Mouse (Mus musculus) testis, postnatal 10 days (tissue): ENCODE measurements at regions not wholly inside any gene's neighbourhood (a gene's known extent, or its start where the extent isn't known, plus 50 kb on each side); places are given as distances from the start of the nearest gene placed in this dataset.
"Not testable (repeated sequence)": the region's sequence is repeated elsewhere in the genome, so short reads cannot be mapped to it uniquely, and the experiment has no call there.

Experiments used
- DNase-seq: peaks from one replicate; pipeline ENCODE4 v3.0.0; 2021; ENCODE audit warnings: low spot score

DNA sequence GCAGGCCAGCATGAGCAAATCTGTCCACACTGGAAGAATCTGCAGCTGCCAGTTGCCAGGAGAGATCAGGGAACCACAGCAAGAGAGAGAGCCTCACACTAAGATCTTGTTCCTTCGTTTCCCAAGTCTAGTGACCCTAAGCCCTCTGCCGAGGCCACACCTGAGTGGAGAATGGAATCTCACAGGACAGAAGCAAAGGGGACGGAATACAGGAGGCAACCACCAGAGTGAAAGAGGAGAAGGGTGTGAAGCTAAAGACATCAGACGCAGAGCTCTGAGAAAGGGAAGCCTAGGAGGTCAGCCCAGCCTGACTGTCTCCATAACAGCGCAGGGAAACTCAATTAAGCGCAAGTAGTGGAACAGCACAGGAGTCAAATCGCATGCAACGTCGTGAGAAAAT lies 75.0 kb downstream of the Suds3 start:
- no peak for DNase-seq

DNA sequence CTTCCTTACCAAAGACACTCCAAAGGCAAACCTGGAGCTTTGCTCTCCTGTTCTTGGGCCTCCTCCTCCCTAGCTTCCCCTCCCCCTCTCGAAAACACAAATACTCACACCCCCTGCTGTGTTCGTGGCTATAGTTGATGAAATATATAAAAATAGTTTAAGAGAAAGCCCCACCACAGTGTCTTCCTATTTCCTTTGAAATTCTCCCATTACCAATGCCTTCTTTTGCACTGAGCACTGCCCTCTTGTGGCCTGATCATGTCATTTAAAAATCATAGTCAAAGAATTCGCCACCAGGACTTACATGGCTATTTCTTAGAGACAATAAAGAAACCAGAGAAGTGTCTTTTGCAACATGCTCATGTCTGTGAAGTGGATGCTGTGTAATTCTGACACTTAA lies 78.7 kb downstream of the Suds3 start:
- peak; percentile 51 for DNase-seq

DNA sequence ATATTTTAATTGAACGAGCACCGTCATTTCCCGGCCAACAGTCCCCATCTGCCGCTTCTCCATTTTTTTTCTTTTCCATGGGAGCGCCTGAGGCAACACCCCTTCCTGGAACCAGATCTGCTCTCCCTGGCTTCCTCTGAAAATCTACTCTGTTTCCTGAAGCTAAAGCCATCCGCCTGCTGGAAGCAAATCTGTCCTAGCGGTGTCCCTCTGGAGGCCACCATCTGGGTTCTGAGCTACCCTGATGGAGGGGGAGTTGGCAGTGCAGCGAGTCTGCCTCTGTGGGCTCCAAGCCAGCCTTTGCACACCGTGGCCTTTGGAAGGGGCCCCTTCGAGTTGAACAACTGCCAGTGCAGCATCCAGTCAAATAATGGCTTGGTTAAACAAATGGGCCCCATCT lies 83.8 kb downstream of the Suds3 start:
- no peak for DNase-seq

DNA sequence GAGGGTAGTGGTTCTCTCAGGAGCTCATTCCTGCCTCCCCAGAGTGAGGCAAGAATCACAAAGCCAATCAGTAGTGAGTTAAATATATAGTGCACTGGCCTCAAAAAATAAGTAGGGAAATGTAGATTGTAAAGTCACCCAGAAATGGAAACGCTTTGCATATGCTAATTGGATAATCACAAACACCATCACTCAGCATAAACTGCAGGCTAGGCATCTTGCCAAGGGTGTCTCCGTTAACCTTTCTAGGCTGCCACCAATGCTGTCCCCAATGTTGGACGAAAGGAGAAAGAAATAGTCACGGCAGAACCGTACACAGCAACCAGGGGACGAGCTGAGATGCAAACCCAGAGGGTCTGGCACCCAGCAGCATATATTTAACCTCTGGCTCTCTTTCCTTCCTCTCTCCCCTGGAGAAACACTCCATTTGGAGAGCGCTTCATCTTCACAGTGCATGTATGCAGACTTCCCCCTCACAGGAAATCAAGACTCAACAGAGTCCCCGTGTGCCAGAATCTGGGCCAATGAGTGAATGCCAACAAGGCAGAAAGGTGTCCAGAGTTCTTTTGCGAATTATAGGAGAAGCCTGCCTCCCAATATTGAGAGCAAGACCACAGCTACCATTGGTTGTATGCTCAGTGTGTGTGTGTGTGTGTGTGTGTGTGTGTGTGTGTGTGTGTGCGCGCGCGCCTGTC lies 90.1 kb downstream of the Suds3 start:
- no peak for DNase-seq

DNA sequence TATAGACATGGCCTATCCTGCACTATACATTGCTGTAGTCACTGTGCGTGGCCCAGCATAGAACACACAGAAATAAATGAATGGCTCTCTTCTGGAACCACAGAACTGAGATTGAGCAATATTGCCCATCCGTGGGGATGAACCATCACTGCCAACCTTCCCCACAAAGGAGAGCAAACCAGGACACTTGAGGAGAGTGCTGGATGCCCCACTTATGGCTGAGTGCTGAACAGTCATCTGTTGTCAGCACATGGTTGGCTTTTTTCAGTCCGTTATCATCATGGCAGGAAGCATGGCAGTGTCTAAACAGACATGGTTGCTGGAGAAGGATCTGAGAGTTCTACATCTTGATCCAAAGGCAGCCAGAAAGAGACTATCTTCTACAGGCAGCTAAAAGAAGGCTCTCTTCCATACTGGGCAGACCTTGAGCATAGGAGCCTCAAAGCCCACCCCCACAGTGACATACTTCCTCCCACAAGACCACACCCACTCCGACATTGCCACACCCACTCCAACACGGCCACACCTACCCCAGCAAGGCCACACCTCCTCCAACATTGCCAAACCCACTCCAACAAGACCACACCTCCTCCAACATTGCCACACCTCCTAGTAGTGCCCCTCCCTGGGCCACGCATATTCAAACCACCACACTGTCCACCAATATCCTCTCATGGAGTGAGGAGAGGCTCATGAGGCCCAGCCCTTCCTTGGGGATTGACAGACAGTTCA lies 97.3 kb downstream of the Suds3 start:
- DNase-seq: no peak

DNA sequence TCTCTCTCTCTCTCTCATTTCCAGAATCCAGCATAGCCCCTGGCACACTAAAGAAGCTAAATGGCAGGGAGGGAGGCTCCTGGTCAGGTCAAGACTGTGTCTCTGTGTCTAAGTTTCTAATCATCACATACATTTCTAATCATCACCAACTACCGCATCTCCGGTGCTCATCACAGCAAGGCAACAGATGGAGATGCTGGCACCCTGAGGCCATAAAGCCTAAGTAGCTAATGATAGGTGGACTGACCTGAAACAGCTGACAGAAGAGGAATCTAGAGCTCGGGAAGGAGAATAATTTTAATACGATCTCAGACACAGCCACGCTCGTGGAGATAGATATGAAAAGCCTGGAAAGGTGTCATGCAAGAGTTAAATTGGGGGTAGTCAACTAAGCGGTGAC lies 104.8 kb downstream of the Suds3 start:
- DNase-seq: no peak

DNA sequence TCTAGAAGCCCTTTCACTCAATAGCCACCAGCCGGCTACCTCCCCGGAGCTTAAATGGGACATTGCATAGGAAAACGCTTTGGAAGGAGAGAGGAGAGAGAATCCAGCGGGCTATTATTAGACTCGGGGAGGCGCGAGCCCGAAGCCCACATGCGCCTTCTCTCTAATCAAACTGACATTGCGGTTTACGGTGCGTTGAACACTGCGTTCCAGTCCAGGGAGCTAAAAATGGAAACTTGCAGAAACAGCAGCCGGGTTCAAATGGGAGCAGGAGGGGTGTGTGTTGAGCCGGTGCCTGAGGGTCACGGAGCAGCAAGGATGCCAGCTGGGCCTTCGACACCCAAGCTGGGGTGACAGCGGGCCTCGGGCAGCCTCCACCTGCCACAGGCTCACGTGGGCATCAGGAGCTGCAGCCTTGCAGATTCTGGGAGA lies 115.1 kb downstream of the Suds3 start:
- peak; percentile 42 for DNase-seq

DNA sequence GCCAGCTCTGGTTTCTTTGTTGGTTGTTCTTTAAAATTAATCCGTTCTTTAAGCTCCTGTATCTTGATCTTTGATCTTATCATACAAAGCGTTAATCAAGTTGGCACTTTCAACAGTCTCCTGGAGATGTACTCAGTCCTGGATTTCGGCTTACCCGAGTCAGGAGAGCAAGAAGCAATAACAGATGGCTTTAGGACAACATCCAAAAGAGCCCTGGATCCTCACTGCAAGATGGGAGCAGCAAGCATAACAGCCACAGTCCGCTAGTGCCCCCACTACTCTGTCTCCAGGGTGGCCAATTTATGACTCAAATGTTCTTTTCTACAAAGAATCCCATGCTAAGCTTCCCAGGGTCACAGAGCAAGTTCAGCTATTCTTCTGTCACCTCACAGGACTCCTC lies 121.4 kb downstream of the Suds3 start:
- DNase-seq: no peak

DNA sequence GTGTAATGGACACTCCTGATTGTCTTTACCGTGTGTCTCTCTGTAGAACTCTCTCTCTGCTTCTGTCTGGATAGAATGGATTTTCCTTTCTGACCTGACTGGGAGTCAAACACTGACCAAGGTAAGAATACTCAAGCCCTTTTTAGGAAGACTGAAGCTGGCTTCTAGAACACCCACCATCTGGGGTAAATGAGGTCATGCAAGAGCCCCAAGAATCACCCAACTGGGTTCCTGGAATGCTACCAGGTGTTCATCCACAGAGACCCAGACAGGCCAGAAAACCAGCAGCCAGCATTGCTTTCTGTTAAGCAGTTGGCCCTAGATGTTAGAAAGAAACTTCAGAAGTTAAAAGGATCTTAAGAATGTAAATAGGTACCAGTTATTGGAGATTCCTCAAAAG lies 122.2 kb downstream of the Suds3 start:
- DNase-seq: peak; percentile 7

DNA sequence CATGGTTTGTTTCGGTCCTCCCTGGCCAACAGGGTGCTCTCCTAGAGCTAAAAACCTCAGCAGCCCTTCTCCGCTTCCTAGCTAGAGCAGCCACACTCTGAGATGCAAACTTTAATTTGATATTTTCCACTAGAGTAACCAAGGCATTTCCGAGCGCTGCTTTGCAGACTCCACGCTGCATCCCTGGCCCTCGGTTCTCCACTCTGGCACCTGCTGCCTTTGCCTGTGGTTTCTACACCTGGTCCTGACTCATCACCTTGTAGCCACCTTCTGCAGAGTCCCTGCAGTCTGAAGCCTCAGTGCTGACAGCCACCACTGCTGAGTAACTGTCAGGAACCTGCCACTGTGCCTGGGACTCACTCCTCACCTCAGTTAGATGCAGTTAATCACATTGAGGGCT lies 124.5 kb downstream of the Suds3 start:
- no peak for DNase-seq

DNA sequence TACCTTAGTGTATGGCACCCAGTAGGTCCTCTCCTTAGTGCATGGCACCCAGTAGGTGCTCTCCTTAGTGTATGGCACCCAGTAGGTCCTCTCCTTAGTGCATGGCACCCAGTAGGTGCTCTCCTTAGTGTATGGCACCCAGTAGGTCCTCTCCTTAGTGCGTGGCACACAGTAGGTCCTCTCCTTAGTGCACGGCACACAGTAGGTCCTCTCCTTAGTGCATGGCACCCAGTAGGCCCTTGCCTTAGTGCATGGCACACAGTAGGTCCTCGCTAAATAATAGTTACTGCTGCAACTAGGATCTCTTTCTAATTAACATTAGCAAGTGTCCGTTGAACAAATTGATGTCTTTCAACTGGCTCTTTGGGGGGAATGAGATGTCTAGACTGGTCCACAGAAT lies 144.4 kb downstream of the Suds3 start:
- not testable (repeated sequence) for DNase-seq

DNA sequence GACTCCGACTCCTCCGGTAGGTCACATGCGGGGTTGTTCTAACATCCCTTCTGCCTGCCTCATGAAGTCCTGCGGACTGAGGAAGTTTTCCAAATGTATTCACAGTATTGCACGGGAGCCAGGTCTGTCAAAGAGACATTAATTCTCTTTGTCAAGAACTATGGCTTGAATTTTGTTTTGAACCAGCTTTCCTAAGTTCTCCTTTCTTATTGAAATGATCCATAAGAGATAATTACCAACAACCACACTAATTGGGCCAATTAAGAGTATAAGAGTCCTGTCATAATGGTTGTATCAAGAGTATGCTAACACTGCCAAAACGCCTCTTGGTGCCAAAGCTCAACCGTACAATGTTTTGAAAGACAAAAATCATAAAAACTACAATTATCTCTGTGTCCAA lies 151.7 kb downstream of the Suds3 start:
- no peak for DNase-seq

DNA sequence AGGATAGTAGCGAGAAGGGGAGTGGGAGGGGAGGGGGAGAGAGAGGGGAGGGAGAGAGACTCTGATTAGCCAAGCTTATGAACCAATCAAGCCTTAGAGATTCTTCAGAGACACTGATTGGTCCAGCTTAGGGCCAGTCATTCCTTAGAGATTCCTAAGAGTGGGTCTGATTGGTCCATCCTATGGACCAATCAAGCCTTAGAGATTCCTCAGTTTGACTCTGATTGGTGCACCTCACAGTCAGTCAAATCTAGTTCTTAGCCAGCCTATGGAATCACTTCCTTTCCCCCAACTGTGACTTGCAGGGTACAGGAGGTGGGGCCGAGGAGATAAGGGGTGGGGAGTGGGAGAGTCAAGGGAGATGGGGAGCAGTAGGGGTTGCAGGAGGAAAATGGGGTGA lies 152.8 kb downstream of the Suds3 start:
- no peak for DNase-seq

DNA sequence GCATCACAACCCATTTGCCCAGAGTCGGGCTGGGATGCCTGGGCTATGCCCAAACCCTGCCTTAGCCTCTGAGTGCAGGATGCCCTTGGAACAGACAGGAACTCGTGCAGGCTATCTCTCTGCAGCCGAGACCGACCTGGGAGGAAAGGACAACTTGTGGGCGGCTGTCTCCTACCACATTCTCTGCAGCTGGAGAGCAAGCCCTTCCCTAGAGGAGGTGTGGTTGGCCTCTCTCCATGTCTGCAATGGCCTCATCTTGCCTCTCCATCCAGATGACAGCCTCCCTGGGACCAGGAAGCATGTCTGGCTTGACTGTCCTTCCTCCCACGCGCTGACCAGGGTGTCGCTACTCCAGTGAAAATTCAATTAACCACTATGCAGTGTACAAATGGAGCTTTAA lies 155.9 kb downstream of the Suds3 start:
- DNase-seq: no peak

DNA sequence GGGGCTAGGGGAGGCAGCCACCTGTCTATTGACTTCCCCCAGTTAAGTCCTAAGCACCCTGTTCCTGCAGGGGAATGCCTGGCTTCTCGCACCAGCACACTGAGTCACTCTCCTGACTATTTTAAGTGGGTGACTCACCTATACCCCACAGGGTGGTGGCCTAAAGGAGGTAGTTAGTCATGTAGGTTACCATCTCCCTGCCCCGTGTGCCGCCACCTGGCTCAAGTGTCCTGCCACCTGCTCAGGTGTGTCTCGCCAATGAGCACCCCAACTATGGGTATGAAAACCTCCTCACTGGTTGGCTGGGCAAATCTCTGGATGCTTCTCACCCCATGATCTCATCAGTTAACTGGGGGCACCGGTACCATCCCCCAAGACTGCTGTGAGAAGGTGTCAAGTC lies 157.8 kb downstream of the Suds3 start:
- DNase-seq: no peak

DNA sequence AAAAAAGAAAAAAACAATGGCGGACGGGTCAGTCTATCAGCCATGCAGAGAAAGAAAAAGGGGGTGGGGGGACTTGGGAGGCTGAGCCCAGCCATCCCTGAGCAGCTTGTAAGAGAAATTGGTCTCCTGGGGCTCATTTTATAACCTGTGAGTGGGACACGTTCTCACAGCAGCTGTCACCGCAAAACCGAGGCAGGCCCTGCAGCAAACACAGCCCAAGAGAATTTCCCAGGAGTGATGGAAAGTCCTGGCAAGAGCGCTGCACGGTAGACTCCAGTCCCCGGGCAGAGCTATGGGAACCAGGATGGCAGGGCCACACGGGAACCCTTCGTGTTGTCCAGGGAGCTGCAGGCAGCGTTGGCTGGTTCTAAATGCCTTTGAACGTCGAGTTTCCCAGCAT lies 159.3 kb downstream of the Suds3 start:
- no peak for DNase-seq

DNA sequence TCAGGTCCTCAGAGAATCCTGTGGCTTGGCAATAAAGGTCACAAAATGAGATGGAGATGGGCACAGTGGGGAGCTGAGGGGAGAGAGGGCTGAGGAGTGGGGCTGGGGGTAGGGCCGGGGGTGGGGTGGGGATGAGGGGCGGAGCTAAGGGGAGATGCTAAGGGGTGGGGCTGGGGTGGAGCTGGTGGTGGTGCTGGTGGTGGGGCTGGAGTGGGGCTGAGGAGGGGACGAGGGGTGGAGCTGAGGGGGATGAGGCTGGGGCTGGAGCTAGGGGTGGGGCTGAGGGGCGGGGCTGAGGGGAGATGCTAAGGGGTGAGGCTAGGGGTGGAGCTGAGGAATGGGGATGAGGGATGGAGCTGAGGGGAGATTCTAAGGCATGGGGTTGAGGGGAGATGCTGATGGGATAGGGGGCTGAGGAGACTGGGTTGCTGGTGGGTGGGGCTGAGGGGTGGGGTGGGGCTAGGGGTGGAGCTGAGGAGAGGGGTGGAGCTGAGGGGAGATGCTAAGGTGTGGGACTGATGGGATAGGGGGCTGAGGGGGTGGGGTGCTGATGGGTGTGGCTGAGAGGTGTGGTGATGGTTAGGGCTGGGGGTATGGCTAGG lies 165.5 kb downstream of the Suds3 start:
- DNase-seq: no peak

DNA sequence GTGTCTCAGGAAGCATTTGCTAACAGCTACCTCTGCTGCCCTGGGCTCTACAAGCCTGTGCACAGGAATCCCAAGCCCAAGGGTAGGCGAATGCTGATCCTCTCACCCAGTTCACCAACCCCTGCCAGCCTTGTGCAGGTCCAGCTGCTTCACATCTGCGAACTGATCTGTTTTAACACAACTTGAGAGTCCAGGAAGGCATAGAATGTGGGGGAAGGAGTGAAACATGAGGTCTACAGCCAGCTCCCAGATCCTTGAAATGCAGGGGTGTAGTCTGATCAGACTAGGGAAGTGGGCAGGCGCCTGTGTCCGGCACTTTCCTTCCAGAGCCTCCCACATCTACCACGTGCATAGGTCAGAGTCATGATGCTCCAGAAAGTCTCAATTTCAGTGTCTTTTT lies 181.3 kb downstream of the Suds3 start:
- no peak for DNase-seq

DNA sequence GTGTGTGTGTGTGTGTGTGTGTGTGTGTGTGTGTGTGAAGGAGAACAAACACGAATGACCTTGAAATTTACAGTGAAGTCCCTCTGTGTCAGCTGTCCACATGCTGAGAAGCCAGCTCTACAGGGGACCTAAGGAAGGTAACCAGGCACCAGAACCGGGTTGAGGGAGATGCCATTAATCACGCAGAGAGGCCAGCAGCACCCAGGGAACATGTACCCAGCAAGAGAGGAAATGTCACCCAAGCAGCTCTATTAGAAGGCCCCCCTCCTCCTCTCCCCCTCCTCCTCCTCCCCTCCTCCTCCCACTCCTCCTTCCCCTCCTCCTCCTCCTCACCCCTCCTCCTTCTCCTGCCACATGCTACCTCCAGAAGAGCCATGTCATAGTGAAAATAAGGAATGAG lies 181.8 kb downstream of the Suds3 start:
- DNase-seq: no peak

DNA sequence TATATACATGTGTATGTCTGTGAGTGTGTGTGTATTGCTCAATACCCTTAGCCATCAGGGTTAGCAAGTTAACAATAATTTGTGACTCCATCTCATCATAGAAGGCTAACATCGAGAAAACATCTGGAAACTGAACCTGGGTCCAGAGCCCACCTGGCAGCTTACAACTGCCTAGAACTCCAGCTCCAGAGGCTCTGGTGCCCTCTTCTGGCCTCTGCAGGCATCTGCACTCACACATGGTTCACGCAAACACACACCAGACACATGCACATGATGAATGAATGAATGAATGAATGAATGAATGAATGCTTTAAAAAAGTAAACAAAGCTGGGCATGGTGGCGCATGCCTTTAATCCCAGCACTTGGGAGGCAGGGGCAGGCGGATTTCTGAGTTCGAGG lies 182.8 kb downstream of the Suds3 start:
- DNase-seq: no peak

DNA sequence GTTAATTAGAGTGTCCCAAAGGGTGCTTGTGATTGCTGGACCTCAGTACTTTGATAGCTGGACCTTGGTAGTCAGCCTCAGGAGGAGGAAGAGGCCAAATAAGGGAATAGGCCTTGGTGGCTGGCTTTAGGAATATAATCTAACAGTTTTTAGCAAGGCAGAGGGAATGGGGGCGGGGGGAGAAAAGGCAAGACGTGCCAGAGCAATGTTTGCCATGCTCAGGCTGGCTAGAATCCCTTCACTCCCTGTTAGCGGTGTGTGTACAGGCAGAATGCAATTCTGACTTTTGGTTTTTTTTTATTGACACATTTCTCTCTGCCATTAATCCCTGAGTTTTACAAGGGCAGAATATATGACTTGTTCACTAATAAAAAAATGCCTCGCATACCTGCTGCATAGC lies 192.2 kb downstream of the Suds3 start:
- no peak for DNase-seq

DNA sequence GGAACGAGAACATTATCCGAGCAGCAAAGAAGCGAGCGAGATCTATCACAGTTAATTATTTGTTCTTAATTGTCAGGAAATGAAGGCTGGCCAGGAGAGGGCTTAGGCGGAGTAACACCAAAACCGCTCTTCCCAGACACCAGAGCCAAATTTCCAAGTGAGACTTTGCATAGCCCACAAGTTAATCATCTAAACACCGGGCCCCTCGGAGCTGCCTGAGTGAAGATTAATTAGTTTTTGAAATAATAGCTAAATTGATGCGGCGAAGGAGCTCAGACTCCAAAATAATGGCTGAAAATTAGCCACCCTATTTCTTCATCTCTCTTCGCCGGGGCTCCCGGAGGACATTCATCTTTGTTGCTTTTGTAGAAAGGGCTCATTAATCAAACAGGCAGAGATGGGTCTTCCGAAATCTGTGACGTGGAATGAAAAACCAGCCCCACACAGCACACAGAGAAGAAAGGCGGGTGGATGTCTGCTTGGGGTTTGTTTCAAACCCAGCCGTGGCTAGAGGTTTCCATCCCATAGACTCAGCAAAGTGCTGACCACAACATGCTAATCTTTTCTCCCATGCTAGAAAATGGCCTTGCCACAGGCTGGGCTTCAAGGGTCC lies 193.7 kb downstream of the Suds3 start:
- DNase-seq: no peak

DNA sequence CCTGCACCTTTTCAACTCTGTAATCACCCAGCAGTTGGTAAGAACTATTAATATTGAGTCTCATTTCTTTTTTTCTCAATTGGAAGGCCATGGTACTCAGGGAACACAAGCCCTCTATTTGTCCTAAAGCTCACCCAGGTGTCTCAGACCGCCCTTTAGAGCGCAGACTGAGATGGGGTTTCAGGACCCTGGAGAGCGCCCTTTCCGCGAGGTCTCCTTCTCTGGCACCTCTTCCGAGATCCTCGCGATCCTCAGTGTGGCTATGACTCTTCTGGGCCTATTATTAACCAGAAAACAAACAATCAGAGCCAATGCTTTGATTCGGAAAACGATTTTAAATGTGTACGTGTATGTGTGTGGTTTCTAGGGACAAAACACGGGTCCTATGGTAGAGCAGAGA lies 201.0 kb downstream of the Suds3 start:
- DNase-seq: peak; percentile 68
